Mouse (Mus musculus) right cerebral cortex, postnatal 36 days (tissue): ENCODE measurements around the gene Suclg1.

Experiments
- DNase-seq, 2 experiments: peaks; one replicate each; pipeline ENCODE4 v3.0.0; 2022; ENCODE audit warnings: low spot score in 2 of 2, mixed read lengths in 1 of 2

Gene Suclg1

DNA sequence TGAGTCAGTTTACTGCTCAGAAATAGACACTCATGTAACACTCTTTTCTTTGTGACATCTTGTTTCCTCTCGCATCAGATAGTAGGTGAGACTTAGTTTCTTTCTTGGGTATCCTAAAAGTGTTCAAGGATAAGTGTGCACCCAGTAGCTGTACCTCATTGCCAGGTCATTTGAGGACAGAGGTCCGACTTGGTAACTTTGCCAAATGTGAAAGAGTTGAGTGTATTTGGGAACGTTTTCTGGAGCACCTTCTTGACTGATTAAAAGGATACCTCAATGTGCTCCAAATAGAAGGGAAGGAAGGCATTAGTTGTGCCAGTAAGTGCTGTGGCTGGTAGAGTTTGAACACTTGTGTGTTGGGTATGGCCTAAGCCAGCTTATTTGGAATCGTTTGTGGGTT lies 1.7 kb downstream of the Suclg1 start:
- DNase-seq = no peak

DNA sequence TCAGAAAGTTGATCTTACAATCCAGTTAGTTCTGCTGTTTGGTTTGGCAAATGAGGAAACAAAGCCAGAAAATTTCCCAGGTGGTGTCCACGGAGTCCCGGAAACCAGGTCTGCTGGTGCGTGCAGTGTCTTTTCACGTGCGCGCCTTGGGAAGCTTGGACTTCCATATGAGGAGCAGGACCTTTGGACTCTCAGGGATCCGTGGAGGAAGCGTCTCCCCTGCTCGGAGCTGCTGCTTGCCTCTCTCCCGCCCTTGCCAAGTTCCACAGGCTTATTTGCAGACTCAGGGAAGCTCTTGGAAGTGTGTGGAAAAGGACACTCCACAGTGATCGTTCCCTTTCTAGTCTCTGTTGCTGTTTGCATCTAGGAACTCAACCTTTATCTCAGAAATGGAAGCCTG lies 3.2 kb downstream of the Suclg1 start:
- no peak for DNase-seq

DNA sequence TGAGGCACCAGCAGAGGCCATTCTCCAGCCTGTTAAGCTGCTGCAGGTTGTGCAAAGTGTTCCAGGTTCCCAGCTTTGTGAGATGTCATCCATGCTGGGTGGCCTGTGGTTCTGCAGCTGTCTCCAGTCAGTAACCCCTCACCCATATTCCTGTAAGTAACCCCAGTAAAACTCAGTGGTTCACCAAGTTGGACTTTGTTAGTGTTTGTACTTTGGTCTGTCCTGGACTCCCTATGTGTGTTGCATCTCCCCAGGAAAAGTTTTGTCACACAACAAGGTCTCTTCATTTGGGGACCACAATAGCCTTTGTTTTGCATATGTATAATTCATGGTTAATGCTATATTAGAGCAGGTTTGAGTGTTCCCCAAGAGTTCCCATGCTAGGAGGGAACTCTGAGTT lies 4.2 kb downstream of the Suclg1 start:
- no peak for DNase-seq

DNA sequence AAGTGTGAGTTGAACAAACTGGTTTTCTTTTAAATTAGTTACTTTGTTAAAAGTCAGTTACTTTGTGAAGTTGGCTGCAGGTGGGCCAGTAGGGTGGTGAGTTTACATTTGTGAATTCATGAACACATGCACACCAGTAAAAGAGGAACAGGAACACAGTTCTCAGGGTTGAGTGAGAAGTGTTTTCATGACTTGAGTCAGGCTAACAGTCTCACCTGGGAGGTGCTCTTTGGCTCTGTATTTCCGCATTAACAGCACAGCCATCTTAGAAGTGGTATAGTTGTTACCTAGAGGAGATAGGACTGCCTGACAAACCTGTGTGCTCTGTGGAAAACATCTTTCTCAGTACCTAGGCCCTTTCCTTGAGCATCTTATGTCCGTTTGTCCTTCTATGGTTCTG lies 4.8 kb downstream of the Suclg1 start:
- no peak for DNase-seq

DNA sequence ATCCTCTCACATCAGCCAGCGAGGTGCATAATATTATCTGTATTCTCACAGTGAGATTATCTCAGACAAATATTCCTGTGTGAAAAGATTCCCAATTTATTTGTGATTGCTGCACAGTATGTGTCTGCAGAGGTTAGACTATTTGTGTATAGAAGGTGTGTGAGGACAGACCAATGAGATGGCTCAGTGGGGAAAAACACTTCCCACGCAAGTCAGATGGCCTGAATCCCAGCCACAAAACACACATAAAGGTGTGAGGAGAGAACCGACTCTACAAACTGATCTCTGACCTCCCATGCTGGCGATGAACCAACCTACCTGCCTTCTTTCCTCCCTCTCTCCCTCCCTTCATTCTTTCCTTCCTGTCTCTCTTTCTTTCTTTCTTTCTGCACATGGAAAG lies 5.4 kb downstream of the Suclg1 start:
- DNase-seq = no peak

DNA sequence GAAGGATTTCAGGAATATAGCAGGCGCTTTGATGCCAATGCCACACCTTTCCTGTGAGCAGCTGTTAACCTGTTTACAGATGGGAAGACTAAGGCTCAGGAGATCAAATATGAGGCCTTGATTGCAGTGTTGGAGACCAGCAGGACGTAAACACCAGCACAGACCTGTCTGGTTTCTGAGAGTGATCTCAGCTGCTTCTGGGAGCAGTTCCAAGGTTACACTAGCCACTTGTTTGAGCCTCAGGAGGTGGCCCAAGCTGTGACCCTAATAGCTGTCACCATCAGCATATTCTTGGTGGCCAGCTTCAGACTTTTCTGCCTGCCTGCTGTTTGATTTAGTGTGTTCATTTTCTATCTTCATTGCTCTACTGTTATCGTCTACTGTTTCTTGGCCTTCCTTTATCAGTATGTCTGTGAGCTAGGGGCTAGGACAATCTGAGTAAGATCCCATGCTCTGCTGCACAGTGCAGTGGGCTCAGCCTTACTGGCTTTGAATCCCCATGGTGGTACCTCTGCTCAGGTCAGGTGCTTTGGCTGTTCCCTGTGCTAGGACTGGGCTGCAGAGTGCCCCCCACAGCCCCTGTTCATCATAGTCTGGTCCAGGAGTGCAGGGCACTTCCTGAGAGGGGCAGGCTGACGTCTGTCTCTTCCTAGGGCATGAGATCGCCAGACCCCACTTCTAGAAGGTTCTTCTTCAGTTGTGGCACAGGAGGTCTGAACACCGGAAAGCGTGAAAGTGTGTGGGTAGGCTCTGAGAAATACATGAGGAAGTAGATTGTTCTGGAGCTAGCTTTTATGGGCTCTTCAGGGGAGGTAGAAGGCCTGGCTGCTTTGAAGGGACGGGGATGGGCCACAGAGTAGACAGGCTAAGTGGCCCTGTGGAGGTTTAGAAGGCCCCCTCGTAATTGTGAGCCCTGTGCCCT lies 6.4 kb downstream of the Suclg1 start:
- no peak for DNase-seq

DNA sequence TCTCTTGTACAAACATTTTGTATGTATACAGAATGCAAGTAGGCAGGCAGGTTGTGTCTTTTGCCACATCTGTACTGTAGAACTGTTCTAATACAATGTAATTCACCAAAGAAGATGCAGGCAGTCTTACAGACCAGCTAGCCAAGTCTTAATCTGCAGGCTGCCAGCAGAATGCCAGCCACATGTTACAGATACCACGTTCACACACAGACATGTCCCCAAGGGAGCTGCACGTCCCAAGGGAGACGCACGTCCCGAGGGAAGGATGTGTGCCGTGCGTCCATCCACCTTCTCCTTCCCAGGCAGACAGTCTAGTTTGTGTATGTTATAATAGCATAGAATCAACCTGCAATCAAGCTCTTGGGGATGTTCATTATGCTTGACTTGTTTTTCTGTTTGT lies 8.9 kb downstream of the Suclg1 start:
- DNase-seq = no peak

DNA sequence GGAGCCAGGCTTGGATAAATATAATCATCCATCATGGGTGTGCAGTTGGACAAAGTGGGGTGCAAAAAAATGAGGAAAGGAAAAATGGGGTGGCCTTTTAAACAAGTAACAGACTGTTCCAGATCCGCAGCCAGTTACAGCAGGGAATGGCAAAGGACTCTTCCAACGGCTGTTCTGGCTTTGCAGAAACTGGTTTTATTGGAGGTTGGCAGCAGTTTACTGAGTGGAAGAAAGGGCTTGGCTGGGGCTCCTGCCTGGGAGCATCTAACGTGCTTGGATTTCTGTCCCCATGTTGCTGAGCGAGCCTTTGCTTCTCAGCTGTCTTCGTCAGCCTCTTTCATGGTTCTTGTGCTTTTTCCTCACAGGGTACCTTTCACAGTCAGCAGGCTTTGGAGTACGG lies 11.9 kb downstream of the Suclg1 start:
- no peak for DNase-seq

DNA sequence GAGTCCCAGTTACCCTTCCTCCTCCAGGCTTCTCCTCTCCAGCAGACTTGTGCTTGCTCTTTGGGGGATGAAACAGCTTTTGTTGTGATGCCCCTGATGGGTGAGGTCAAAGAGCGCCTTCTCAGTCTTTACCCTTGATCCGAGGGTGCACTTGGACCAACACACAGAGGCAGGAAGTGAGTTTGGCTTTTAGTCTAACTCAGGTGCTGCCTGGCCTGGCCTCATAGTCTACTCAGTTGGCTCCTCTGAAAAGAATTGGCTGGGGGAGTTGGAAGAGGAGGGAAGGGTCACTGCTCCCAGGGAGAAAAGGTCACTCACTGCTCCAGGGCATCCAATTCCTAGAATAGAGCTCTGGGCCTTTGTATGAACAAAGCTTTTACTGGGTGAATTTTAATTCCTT lies 16.6 kb downstream of the Suclg1 start:
- DNase-seq = no peak

DNA sequence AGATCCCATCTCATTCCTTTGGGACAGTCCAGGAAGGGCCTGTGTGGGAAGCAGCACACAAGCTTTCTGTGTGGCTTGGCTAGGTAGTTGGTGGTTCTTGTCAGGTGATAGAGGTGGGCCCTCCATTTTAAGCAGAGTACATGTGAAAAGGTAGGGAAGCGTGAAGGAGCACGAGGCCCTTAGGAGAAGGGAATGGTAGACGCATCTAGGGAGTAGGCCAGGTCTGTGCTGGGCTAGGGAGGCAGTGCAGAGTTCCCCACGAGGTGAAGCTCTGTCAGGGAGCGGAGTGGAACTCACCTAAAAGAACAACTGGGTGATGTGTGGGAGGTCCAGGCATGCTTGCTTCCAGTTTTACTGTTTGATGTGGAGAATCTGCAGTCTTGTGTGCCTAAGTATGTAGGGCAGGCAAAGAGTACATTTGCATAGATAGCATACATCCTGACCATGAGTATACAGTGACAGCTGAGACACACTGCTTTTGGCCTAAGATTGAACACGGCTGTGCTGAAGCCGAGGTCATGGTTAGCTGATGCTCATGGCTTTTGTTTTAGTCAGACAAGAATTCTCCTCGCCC lies 19.6 kb downstream of the Suclg1 start:
- DNase-seq = no peak

DNA sequence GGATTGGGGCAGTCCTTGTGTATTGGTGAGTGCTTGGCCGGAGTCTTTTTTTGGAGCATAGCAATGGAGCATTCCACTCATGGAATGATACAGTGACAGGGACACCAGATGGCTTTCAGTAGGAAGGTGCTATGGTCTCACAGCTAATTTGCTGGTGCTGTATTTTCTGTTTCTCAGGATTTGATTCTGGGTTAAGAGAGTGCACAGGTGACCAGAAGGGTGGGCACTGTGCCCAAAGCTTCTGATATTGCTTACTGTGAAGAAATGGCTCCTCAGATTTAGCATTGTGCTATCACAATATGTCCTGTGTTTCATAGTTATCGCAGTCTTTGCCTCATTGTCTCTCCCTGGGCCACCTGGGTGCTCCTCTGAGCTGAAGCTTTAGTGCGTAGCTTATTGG lies 21.2 kb downstream of the Suclg1 start:
- DNase-seq = no peak

DNA sequence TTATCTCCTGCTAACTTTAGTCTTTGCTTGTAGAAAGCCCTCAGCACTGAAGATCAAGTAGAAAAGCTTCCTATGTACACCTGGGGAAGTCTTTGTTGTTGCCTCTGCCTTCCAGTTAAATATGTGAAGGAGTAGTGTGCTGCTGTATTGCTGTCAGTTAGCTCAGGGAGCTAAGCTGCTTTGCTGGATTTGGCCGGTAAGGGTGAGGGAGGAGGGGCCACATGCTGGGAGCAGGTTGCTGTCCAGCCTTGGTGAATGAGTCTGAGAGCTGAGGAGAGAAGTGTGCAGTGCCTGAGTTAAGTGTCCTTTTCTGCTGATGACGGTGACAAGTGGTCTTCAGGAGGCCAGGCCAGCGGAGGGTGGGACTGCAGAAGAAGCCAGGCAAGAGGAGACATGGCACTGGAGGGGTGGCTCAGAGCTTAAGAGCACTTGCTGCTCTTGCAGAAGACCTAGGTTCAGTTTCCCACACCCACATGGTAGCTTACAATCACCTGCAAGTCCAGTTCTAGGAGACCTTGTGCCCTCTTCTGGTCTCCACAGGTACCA lies 23.4 kb downstream of the Suclg1 start:
- no peak for DNase-seq

DNA sequence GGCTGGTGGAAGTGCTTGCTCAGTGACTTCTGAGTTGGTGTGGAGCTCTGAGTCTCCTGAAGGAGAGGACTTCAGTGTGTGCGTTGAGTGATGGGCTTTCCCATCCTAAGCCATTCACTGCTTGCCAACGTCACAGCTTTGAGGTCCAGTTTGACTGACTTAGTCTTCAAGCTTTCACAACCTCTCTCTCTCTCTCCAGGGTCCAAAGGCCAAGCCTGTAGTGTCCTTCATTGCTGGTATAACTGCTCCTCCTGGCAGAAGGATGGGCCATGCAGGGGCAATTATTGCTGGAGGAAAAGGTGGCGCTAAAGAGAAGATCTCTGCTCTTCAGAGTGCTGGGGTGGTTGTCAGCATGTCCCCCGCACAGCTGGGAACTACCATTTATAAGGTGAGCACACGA lies 26.8 kb downstream of the Suclg1 start:
- no peak for DNase-seq

DNA sequence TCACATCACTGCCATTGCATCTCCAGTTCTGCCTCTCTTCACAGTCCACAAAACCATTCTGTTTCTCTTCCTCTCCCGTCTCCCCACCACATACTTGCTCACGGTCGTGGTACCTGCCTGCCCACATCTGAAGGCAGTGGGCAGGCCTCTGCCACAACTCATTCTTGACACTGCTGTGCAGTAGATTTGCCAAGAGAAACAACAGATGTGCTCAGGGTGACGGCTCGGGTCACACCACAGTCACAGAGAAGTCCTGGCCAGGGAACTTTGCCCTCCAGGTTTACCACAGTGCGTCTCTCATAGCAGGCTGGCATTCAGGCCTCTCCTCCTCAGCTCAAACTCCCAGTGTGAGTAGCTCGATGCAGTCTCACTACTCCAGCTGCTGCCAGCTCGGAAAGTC lies 31.5 kb downstream of the Suclg1 start:
- no peak for DNase-seq

DNA sequence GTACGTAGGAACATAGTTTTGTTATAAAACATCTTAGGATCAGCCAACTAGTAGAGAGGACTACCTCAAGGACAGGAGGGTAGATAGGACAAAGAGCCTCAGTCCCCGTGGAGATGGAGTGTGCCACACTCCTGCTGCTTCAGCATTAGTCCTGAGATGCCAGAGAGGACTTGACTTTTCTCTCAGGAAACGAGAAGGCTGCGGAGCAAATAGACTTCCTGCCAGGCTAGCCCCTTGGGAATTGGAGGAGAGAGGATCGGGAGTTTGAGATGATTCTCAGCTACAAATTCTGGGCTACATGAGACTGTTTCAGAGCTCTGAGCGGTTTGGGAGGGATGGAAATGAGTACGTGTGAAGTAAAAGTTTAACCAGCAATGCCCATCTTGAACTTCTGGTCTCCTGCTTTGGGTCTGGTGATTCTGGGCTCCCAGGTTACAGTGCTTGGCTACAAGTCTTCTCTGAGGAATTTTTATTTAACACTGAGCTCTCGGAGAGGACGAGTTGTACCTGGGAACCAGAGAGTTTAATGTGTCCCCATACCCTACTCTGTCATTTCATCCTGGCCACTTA lies 32.4 kb downstream of the Suclg1 start:
- no peak for DNase-seq

DNA sequence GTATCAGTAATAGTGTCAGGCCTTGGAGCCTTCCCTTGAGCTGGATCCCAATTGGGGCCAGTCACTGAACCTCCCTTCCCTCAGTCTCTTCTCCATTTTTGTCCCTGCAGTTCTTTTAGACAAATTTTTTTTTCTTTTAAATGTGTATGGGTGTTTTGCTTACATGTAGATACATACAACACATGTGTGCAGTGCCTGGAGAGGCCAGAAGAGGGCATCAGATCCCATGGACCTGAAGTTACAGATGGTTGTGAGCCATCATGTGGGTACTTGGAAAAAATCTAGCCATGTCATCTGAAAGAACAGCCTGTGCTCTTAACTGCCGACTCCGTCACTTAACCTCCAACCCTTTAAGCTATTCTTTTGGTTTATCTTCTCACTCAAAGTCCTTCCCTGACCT lies 38.1 kb downstream of the Suclg1 start:
- no peak for DNase-seq

DNA sequence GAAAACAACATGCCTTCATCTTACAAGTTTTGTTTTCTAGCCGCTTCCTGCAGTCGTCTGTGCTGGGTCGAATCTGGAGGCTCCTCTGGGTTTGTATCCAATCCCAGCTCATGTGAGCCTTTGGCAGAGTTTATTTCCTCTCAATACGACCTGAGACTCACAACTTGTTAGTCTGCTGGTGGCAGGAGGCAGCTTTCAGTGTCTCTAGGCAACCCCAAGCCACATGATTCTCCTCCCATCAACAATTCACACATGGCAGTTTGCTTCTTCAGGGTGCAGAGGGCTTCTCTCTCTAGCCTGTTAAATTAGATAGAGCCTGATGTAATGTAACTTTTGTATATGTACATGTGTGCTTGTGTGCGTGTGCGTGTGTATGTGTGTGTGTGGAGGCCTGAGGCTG lies 58.7 kb downstream of the Suclg1 start:
- DNase-seq = no peak

DNA sequence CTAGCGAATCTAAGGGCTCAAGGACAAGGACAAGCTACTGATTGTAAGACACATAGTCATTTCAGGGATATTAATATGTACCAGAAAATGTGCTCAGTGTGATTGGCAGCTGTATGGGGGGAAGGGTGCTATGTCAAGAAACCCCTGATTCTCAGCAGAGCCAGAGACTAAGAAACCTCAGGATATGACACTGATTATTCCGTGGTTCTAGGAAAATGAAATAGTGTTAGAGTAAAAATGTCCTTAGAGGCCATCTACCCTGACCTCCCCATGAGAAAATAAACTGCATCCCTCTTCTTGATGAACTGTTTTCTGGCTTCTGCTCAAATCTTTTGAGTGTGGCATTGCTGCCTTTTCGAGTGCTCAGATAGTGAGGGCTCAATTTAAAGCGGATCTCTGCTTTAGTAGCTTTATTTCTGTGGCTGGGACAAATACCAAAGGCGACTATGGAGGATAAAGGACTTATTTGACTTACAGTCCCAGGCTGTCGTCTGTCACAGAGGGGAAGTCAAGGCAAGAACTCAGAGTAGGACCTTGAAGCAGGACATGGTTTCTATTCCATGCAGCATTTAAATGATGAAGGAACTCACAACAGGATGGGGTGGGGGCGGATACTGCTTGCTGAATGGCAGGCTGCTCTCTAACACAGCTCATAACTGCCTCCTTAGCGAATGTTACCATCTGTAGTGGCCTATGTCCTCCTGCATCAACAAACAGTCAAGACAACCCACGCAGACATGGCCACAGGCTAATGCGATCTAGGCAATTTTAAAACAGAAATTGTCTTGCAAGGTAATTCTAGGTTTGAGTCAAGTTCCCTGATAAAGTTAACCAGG lies 60.7 kb downstream of the Suclg1 start:
- no peak for DNase-seq

DNA sequence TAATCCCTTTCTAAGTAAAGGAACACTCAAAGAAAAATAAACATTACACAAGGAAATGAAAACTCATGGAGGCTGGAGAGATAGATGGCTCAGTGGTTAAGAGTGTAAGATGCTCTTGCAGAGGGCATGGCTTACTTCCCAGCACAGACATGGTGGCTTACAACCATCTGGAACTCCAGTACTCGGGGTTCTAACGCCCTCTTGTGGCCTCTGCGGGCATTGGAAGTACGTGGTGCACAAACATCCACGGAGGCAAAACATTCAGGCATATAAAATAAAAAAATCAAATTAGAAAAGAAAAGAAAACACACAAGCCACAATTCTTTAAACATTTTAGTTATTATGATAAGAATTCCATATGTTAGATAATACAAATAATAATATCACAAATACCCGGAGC lies 63.2 kb downstream of the Suclg1 start:
- no peak for DNase-seq

DNA sequence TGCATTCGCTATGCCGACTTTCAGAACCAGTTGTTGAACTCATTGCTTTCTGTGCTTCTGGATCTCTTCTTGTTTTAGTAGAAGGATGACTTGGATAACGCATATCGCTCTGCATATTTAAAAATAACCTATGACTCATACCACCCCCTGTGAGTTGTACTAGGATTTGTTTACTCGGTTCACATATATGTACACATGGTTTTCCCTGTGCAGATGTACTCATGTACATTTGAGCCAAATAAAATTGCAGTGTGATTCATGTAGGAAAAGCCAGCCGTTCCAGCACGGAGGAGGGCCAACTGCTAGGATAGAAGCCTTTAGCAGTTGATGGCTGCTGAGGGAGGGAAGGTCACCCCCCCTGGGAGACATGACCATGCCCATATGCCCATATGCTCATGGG lies 63.6 kb downstream of the Suclg1 start:
- no peak for DNase-seq

DNA sequence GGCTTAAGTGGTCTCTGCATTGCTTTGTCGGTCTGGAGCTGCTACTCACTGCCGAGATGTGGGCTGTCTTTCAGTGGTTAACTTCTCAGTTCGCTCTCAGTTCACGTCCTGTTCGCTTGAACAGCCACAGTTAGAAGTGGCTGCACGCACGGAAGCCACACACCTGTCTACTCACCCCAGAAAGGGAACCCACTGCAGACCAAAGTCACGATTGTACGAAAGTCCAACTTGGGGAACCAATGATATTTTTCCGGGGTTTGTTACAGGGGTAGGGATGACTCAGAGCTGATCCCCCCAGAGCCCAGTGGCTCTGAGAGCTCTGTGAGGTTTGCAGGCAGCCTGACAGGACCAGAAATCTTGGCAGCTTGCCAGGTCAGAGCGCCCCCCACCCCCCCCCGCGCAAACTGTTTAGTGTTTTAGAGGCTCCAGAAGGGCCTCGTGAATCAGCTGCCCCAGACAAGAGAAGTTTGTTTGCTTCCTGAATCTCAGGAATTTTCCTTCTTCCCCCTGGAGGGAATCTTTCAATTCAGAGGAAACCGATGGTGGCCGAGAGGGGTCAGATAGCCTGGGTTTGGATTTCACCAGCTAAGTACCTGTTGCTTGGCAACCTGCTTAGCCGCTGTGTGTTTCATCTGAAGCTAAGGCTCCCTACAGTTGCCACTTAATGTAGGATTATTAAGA lies 66.9 kb downstream of the Suclg1 start:
- DNase-seq = peak; percentile 10 to 29
